Mouse (Mus musculus) cerebellum, adult 9-10 months (tissue): ENCODE data around the gene Smad9.
"Not testable (repeated sequence)": the region's sequence is repeated elsewhere in the genome, so short reads cannot be mapped to it uniquely, and the experiment has no call there.

ENCODE experiments used
- DNase-seq: peaks from one replicate; pipeline ENCODE4 v3.0.0; 2022

Gene Smad9

GRCm38 (mm10) chr3:54759211-54759610 is 3.8 kb downstream of the Smad9 start:
- no peak for DNase-seq

- DNase-seq = no peak
These were observed 5.1 kb downstream of the Smad9 start for GRCm38 (mm10) chr3:54760321-54761115.

GRCm38 (mm10) chr3:54761258-54761657 is 5.9 kb downstream of the Smad9 start:
- no peak for DNase-seq

GRCm38 (mm10) chr3:54764418-54764817 is 9.0 kb downstream of the Smad9 start:
- peak; percentile 60 for DNase-seq

GRCm38 (mm10) chr3:54765521-54765920 is 10.1 kb downstream of the Smad9 start:
- DNase-seq = not testable (repeated sequence)

GRCm38 (mm10) chr3:54766034-54766433 is 10.7 kb downstream of the Smad9 start:
- no peak for DNase-seq

- DNase-seq = no peak
These were observed 11.4 kb downstream of the Smad9 start for GRCm38 (mm10) chr3:54766811-54767210.

GRCm38 (mm10) chr3:54768592-54768991 is 13.2 kb downstream of the Smad9 start:
- DNase-seq = no peak

GRCm38 (mm10) chr3:54769349-54770275 is 14.2 kb downstream of the Smad9 start:
- no peak for DNase-seq

- no peak for DNase-seq
These were observed 18.2 kb downstream of the Smad9 start for GRCm38 (mm10) chr3:54773613-54774012.

- no peak for DNase-seq
These were observed 20.7 kb downstream of the Smad9 start for GRCm38 (mm10) chr3:54775989-54776631.

- DNase-seq = no peak
These were observed 35.2 kb downstream of the Smad9 start for GRCm38 (mm10) chr3:54790601-54791000.

GRCm38 (mm10) chr3:54791822-54792677 is 36.7 kb downstream of the Smad9 start:
- no peak for DNase-seq

- no peak for DNase-seq
These were observed 38.4 kb downstream of the Smad9 start for GRCm38 (mm10) chr3:54793762-54794161.

GRCm38 (mm10) chr3:54795379-54795778 is 40.0 kb downstream of the Smad9 start:
- DNase-seq = no peak

GRCm38 (mm10) chr3:54795806-54796205 is 40.4 kb downstream of the Smad9 start:
- peak; percentile 59 for DNase-seq

GRCm38 (mm10) chr3:54797211-54797610 is 41.8 kb downstream of the Smad9 start:
- peak; percentile 59 for DNase-seq

- no peak for DNase-seq
These were observed 48.3 kb downstream of the Smad9 start for GRCm38 (mm10) chr3:54803713-54804112.

- DNase-seq = no peak
These were observed 51.8 kb downstream of the Smad9 start for GRCm38 (mm10) chr3:54807061-54807661.

GRCm38 (mm10) chr3:54807666-54808217 is 52.4 kb downstream of the Smad9 start, which contains the start of gene Rfxap:
TSS of gene Rfxap (minus strand) at chr3:54807791.
- DNase-seq = peak; percentile 95

- DNase-seq = no peak
These were observed 53.7 kb downstream of the Smad9 start for GRCm38 (mm10) chr3:54809111-54809510.
